Mouse (Mus musculus) cerebellum, adult 11 months (tissue): ENCODE measurements around the gene Dnajb3.
"Not testable (repeated sequence)": the region's sequence is repeated elsewhere in the genome, so short reads cannot be mapped to it uniquely, and the experiment has no call there.

Experiments used
- DNase-seq: peaks from one replicate; pipeline ENCODE4 v3.0.0; 2022

Dnajb3 gene

DNA sequence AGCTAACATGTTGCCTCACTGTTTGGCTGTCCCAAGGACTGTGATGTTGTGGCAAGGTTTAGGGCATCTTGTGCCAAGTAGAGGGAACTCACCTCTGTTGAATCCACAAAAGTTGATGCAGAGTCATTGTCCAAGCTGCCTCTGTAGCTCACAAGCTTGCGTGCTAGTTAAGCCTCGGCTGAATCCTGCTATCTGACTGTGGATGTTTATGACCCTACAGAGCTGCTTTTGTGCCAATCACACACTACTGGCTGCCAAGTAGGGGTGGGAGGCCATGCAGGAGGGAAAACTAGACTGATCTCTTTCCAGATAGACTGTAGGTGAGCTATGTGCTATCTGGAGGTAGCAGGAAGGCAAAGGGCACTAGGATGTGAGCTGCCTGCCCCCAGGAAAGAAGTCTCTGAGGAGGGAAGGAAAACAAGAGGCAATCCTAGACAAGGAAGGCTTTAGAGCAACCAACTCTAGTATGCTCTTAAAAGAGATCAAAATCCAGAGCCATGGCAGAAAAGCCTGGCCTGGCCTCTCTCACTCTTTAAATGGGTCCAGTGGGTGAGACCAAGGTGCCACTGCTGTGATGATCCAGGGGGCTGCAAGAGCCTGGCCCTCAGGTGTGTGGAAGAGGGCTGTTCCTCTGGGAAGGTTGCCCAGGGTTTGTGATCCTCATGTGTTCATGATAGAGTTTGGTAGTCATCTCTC lies 8.3 kb upstream of the Dnajb3 start:
- DNase-seq = no peak

- no peak for DNase-seq
Measured at GRCm38 (mm10) chr1:88213061-88213460, 7.5 kb upstream of the Dnajb3 start.

GRCm38 (mm10) chr1:88212341-88213045 lies 6.9 kb upstream of the Dnajb3 start:
- DNase-seq = no peak

- no peak for DNase-seq
Measured at GRCm38 (mm10) chr1:88211812-88212211, 6.2 kb upstream of the Dnajb3 start, which contains the start of gene Ugt1a1. Gene Ugt1a1 (plus strand): TSS chr1:88211959.

DNA sequence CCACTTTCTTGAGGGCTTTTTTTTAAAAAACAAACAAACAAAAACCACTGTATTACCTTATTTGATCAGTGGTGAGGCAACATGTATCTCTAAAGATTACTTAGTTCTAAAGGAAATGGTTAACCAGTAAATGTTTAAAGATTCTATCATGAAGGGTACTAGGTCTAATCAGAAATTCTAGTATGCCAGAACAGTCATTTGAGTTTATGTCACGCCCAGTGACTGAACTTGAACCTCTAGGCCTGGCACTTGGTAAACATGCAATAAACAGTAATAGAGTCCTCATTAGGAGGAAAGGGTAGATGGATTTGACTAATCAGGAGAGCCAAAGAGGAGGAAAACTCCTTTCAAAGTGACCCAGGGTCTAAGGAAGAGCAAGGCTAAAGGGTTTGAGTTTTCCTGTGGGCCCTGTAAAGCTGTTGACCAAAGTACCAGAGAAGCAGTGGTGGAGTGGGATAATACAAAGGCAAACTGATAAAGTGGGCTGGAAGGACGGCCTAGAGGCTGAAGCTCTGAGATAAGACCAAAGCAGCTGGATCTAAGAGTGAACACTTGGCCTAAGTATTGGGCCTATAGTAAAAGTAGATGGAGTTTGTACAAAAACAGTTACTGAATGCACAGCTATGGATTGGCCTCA lies 1.4 kb upstream of the Dnajb3 start:
- DNase-seq = no peak

- DNase-seq = no peak
Measured at GRCm38 (mm10) chr1:88200456-88200855, 5.1 kb downstream of the Dnajb3 start, which contains the start of gene Ugt1a2. Gene Ugt1a2 (plus strand): TSS chr1:88200601.

GRCm38 (mm10) chr1:88199996-88200395 lies 5.6 kb downstream of the Dnajb3 start:
- DNase-seq = peak; percentile 38

DNA sequence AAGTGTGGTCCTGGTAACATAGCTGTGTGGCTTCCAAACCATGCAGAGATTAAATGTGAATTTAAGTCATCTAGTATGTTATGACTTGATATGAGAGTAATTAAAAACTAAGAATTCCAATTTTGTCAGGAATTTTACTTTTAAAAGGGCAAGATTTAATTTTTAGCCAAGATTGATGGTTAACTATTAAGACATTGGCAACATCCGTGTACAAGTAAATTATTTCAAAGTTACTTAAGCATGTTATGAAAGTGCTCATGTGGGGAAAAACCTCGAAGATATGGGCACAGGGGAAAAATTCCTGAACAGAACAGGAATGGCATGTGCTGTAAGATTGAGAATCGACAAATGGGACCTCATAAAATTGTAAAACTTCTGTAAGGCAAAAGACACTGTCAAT lies 8.1 kb downstream of the Dnajb3 start:
- DNase-seq = no peak

- DNase-seq = no peak
Measured at GRCm38 (mm10) chr1:88195687-88196086, 9.9 kb downstream of the Dnajb3 start.

DNA sequence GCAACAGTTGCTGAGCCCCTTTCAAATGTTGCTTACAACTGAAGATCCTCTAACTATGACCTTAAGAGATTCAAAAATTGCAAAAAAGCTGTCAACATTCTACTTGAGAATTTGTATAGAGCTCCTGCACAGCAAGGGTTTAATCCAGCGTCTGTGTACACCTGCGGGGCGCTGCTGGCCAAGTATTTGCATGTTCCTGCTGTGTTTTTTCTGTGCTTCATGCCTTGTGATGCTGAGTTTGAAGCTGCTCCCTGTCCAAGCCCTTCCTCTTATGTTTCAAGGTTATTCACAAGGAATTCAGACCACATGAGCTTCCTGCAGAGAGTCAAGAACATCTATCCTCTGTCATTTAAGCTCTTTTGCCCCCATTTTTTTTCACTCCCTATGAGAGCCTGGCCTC lies 13.4 kb downstream of the Dnajb3 start:
- DNase-seq = no peak

GRCm38 (mm10) chr1:88186325-88186935 lies 19.2 kb downstream of the Dnajb3 start:
- DNase-seq = no peak

DNA sequence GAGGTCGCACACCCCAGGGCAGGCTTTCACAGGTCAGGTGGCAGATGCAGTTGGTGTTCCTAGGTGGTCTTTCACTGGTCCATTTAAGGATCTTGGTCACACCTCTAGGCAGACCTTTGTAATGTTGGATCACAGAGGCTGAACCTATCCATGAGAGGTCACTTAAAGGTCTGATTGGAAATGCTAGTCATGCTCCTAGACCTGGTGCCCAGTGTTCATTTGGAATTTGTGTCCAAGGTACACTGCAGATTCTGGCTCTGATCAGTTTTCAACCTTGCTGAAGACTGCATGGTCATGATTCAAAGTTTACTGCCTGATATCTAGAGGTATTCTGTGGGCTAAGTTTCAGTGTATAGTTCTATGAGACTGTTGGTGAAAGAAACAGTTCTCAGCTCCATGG lies 25.9 kb downstream of the Dnajb3 start:
- DNase-seq = no peak

DNA sequence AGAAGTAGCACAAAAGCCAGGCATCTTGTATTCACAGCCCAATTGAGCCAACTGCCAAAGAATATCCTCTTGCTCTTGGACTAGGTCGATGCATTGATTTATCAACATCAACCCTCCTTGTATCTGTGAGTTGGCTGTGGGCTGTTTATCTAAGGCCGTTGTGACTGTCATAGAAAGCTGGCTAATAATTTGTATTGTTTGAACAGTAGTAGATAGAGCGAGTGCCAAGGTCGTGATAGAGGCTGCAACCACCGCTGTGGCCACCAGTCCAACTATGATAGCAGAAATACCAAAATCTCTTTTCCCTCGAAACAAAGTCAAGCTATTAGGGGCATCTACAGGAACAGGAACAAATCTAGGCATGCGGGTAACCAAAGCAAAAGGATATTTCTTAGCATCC lies 33.4 kb downstream of the Dnajb3 start:
- DNase-seq = not testable (repeated sequence)

DNA sequence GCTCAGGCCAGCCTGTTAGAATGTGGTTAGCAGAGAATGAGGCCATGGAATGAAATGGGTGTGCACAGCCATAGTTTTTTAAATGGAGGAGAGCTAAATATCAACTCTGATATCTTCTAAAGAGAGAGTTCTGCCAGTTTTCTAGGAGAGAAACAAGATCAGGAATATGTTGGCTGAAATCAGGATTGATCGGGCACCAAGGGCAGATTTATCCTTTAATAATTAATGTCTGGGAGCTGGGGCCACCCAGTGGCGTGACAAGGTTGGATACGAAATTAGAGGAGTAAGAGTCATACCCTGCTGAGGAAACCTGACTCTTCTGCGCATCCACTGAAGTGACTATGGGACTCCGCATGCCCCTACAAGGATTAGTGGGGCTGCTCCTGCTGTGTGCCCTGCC lies 39.9 kb downstream of the Dnajb3 start, which contains the start of gene Ugt1a5:
TSS of gene Ugt1a5 (plus strand) at position 302 of the 400 bp plus-strand sequence.
- no peak for DNase-seq

DNA sequence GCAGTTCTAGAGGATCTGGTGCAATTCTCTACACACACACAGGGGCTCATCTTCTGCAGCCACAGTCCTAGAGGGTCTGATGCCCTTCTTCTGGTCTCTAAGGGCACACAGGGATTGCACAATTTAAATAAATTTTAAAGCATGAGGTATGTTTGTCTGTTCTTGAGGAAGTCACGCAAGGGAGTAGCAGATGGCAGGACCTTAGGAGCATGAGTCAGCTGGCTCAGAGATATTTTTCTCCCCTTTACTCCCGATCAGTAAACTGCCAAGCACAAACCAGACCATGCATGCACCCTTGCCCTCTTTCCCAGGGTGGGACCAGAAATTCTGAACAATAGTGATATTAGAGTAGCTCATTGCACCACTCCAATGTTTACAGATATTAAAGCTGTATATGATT lies 47.2 kb downstream of the Dnajb3 start:
- DNase-seq = no peak
